Mouse (Mus musculus) C2C12 (cell line): ENCODE data around the gene Smarcad1.

Source experiments
- CEBPB ChIP-seq: IDR thresholded peaks from one replicate; pipeline ENCODE4 v1.6.1; 2011; ENCODE audit warnings: low read depth, mild to moderate bottlenecking, control low read depth, moderate library complexity
- CTCF ChIP-seq: IDR thresholded peaks from one replicate; pipeline ENCODE4 v1.5.1; 2011; ENCODE audit not compliant: control insufficient read depth, insufficient read depth, insufficient read length
- FOSL1 ChIP-seq: IDR thresholded peaks from one replicate; pipeline ENCODE4 v1.8.0; 2011; ENCODE audit warnings: mild to moderate bottlenecking, low read length; ENCODE audit not compliant: poor library complexity, insufficient read depth, severe bottlenecking
- MAX ChIP-seq: IDR thresholded peaks from one replicate; pipeline ENCODE4 v1.6.1; 2011; ENCODE audit warnings: mild to moderate bottlenecking, control low read depth
- MYOD1 ChIP-seq: IDR thresholded peaks from one replicate; pipeline ENCODE4 v1.6.1; 2011; ENCODE audit warnings: low read depth; ENCODE audit not compliant: control insufficient read depth, insufficient read length
- MYOG ChIP-seq: IDR thresholded peaks from one replicate; pipeline ENCODE4 v1.6.1; 2011; ENCODE audit not compliant: control insufficient read depth, insufficient read length; ENCODE audit errors: extremely low read depth
- USF1 ChIP-seq: IDR thresholded peaks from one replicate; pipeline ENCODE4 v1.6.1; 2011; ENCODE audit warnings: low read depth, mild to moderate bottlenecking, control low read depth, moderate library complexity

- TF ChIP-seq CTCF (no peak), MYOD1 (no peak), MAX (no peak), MYOG (no peak), USF1 (no peak), CEBPB (no peak), FOSL1 (no peak)
Observed at GRCm38 (mm10) chr6:65023053-65023452, 19.3 kb upstream of the Smarcad1 start.
